In the genomic region with DNA sequence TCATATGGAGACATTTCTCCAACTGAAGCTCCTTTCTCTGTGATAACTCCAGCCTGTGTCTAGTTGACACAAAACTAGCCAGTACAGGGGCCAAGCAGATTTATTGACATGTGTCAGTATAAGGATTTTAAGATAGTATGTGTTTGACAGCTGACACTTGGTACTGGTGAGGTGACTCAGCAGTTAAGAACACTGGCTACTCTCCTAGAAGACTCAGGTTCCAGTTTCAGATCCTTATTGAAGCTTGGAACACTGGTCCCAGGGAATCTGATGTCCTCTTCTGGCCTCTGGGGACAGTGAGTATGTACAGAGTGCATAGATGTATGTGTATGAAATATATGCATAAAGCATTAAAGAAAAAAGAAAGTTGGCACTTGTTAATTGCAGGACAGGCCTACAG, we compare ENCODE assay signal across 23 mouse cellular contexts. TPM values are rescaled to one million over a fixed set of nuclear protein-coding genes. Genes with fewer than 3 reads are reported as not detected.
"Had no signal": no experiment of that assay in that cellular context is flagged by ENCODE, and none has a peak within 500 bp of the region (broad histone marks: within the 10 kb centered on the region; RNA-seq: fewer than 3 reads in every experiment).

No protein-coding gene starts in this region.

- H3K36me3 ChIP-seq: neural tube, embryonic 13.5 days; neural tube, embryonic 15.5 days; stomach, embryonic 15.5 days had no signal

- H3K27me3 ChIP-seq: neural tube, embryonic 13.5 days; neural tube, embryonic 15.5 days; stomach, embryonic 15.5 days had no signal

- DNase-seq: retina, postnatal 1 day; right cerebral cortex, adult 18-20 months; right cerebral cortex, postnatal 14 days; right cerebral cortex, postnatal 25 days; right cerebral cortex, postnatal 4 days; spleen, adult 18-20 months; thymus, adult 18-20 months; thymus, adult 2 months; thymus, postnatal 14 days; thymus, postnatal 25 days; thymus, postnatal 36 days; thymus, postnatal 4 days had no signal

- H3K27ac ChIP-seq: neural tube, embryonic 13.5 days; neural tube, embryonic 15.5 days; stomach, embryonic 15.5 days; stomach, postnatal 0 days had no signal

- H3K4me1 ChIP-seq: neural tube, embryonic 13.5 days; neural tube, embryonic 15.5 days; stomach, embryonic 15.5 days had no signal

- H3K4me3 ChIP-seq: neural tube, embryonic 13.5 days; neural tube, embryonic 15.5 days; stomach, embryonic 15.5 days had no signal

RNA-seq across cellular contexts. Expression of gene Ptchd1, which starts 27.2 kb away (rescaled TPM):
- polyA plus RNA-seq: small intestine, adult 2 months; thymus, adult 2 months had no signal

RNA-seq across cellular contexts. Expression of gene Gm15155, which starts 28.2 kb away (rescaled TPM):
- total RNA-seq: neutrophil, adult 5-6 weeks had no signal
- polyA plus RNA-seq: neural tube, embryonic 13.5 days; small intestine, adult 2 months; spleen, adult 2 months; stomach, embryonic 15.5 days; stomach, embryonic 16.5 days; stomach, postnatal 0 days; testis, adult 2 months; thymus, adult 2 months; thymus, postnatal 0 days; urinary bladder, adult 2 months had no signal
